Comparison of ENCODE assay signal across 21 mouse cellular contexts in genomic region chr9:116452050-116452449, GRCm38 (mm10).
A peak's percentile ranks its signal among the peaks of the same experiment; 100 is the strongest.
DNase-seq lines count a peak whose midpoint lies in the region; ATAC-seq lines count a peak whose summit lies in the region.
"Had no signal": no experiment of that assay in that cellular context is flagged by ENCODE, and none has a peak within 500 bp of the region (broad histone marks: within the 10 kb centered on the region; RNA-seq: fewer than 3 reads in every experiment).

No protein-coding gene starts in this region.

- no peak overlapping the region for H3K4me3 ChIP-seq in forebrain, embryonic 14.5 days (ENCODE audit: low read depth, low read length)
- H3K4me3 ChIP-seq: embryonic facial prominence, embryonic 12.5 days; heart, embryonic 15.5 days; limb, embryonic 13.5 days; liver, embryonic 13.5 days; lung, embryonic 15.5 days; neural tube, embryonic 12.5 days had no signal

- intact Hi-C loops in left cerebral cortex, postnatal 10 days (cut with DNase I): no loop called here

- no peaks in the 10 kb centered on the region for H3K27me3 ChIP-seq in forebrain, embryonic 14.5 days (replicated peaks; ENCODE audit: control insufficient read depth, insufficient read depth, low read length)
- H3K27me3 ChIP-seq: embryonic facial prominence, embryonic 12.5 days; heart, embryonic 15.5 days; limb, embryonic 13.5 days; liver, embryonic 13.5 days; lung, embryonic 15.5 days; neural tube, embryonic 12.5 days had no signal

- H3K36me3 ChIP-seq in forebrain, embryonic 14.5 days (ENCODE audit: control insufficient read depth, insufficient read depth, low read length): no peaks in the 10 kb centered on the region
- H3K36me3 ChIP-seq: embryonic facial prominence, embryonic 12.5 days; G1E; heart, embryonic 15.5 days; limb, embryonic 13.5 days; liver, embryonic 13.5 days; lung, embryonic 15.5 days; neural tube, embryonic 12.5 days had no signal

- no peak overlapping the region for H3K27ac ChIP-seq in forebrain, embryonic 14.5 days (ENCODE audit: low read depth, low read length)
- H3K27ac ChIP-seq: embryonic facial prominence, embryonic 12.5 days; heart, embryonic 15.5 days; limb, embryonic 13.5 days; liver, embryonic 13.5 days; lung, embryonic 15.5 days; neural tube, embryonic 12.5 days had no signal

- DNase-seq in frontal cortex, adult 2 months (ENCODE audit: extremely low spot score in 1 of 2, low spot score in 1 of 2): peak; percentile 16 to 70
- no peak for DNase-seq in frontal cortex, postnatal 14 days (ENCODE audit: low spot score in 2 of 2)
- peak; percentile 12 for DNase-seq in left cerebral cortex, adult 11 months (ENCODE audit: low spot score)
- no peak for DNase-seq in left cerebral cortex, postnatal 10 days (ENCODE audit: extremely low spot score in 1 of 2, low spot score in 2 of 2)
- peak; percentile 13 for DNase-seq in gonadal fat pad, adult 2 months (ENCODE audit: low read depth)
- DNase-seq in right cerebral cortex, postnatal 14 days: peak; percentile 8
- no peak for DNase-seq in yolk sac, embryonic 10.5 days (ENCODE audit: low spot score)
- no peak for DNase-seq in forebrain, embryonic 14.5 days (ENCODE audit: low spot score)
- DNase-seq: cerebellum, adult 9-10 months; forebrain, postnatal 0 days; gastrocnemius, postnatal 14 days; kidney, adult 11 months; liver, embryonic 13.5 days; lung, postnatal 4 days had no signal

- no peak for ATAC-seq in forebrain, embryonic 14.5 days
- ATAC-seq: activated CD4-positive, CD25-positive, alpha-beta regulatory T cell, adult 4 months; forebrain, postnatal 0 days had no signal

- WGBS in forebrain, embryonic 14.5 days: 77% methylated on average over 4 of the region's 4 CpGs

- no peak overlapping the region for H3K9ac ChIP-seq in forebrain, embryonic 14.5 days (ENCODE audit: low read length)
- H3K9ac ChIP-seq: embryonic facial prominence, embryonic 12.5 days; forebrain, postnatal 0 days; heart, embryonic 15.5 days; limb, embryonic 13.5 days; liver, embryonic 13.5 days; lung, embryonic 15.5 days; neural tube, embryonic 12.5 days had no signal

- no peak overlapping the region for H3K4me2 ChIP-seq in forebrain, embryonic 14.5 days (ENCODE audit: low read length)
- H3K4me2 ChIP-seq: embryonic facial prominence, embryonic 12.5 days; heart, embryonic 15.5 days; limb, embryonic 13.5 days; liver, embryonic 13.5 days; lung, embryonic 15.5 days; neural tube, embryonic 12.5 days had no signal

- no peaks in the 10 kb centered on the region for H3K9me3 ChIP-seq in forebrain, embryonic 14.5 days (replicated peaks; ENCODE audit: control insufficient read depth, low read length)
- H3K9me3 ChIP-seq: embryonic facial prominence, embryonic 12.5 days; heart, embryonic 15.5 days; limb, embryonic 13.5 days; liver, embryonic 13.5 days; lung, embryonic 15.5 days; neural tube, embryonic 12.5 days had no signal

- no peaks in the 10 kb centered on the region for H3K4me1 ChIP-seq in forebrain, embryonic 14.5 days (ENCODE audit: control insufficient read depth, insufficient read depth, low read length)
- H3K4me1 ChIP-seq: heart, embryonic 15.5 days; limb, embryonic 13.5 days; liver, embryonic 13.5 days; neural tube, embryonic 12.5 days had no signal

Comparison
In these comparisons a context has a peak if more than half of its experiments do, and no peak if none do; other contexts are left out.
1. DNase-seq: peak in frontal cortex, adult 2 months (2 of 2), left cerebral cortex, adult 11 months (single experiment), gonadal fat pad, adult 2 months (single experiment) and right cerebral cortex, postnatal 14 days (single experiment); none in frontal cortex, postnatal 14 days (0 of 2), left cerebral cortex, postnatal 10 days (0 of 2), yolk sac, embryonic 10.5 days (single experiment) and forebrain, embryonic 14.5 days (single experiment).